ENCODE assay signal across 17 mouse cellular contexts in genomic region chr6:146939026-146939425, GRCm38 (mm10). TPM values are rescaled to one million over a fixed set of nuclear protein-coding genes. Genes with fewer than 3 reads are reported as not detected.
A peak's percentile ranks its signal among the peaks of the same experiment; 100 is the strongest.
DNase-seq lines count a peak whose midpoint lies in the region; ATAC-seq lines count a peak whose summit lies in the region.
"Had no signal": no experiment of that assay in that cellular context is flagged by ENCODE, and none has a peak within 500 bp of the region (broad histone marks: within the 10 kb centered on the region; RNA-seq: fewer than 3 reads in every experiment).

No protein-coding gene starts in this region.

- no peak overlapping the region for H3K4me2 ChIP-seq in kidney, embryonic 16.5 days (replicated peaks; ENCODE audit: low read depth, low read length)
- H3K4me2 ChIP-seq in embryonic facial prominence, embryonic 11.5 days (ENCODE audit: low read depth, low read length): no peak overlapping the region
- H3K4me2 ChIP-seq in intestine, embryonic 16.5 days (ENCODE audit: low read depth, low read length): no peak overlapping the region
- H3K4me2 ChIP-seq in stomach, embryonic 14.5 days (replicated peaks; ENCODE audit: low read depth, low read length): no peak overlapping the region
- H3K4me2 ChIP-seq in midbrain, embryonic 16.5 days (ENCODE audit: low read length): no peak overlapping the region
- H3K4me2 ChIP-seq: midbrain, embryonic 12.5 days had no signal

- DNase-seq in kidney, adult 11 months: peak; percentile 38
- DNase-seq in embryonic facial prominence, embryonic 11.5 days (ENCODE audit: low spot score): peak; percentile 22
- no peak for DNase-seq in neural tube, embryonic 10.5 days (ENCODE audit: extremely low spot score, low spot score)
- DNase-seq in heart, postnatal 10 days: no peak
- DNase-seq: cerebellum, adult 8-10 months; heart, postnatal 36 days; left cerebral cortex, postnatal 4 days; liver, postnatal 0 days; thymus, postnatal 25 days had no signal

- no peak overlapping the region for H3K27ac ChIP-seq in kidney, embryonic 16.5 days (ENCODE audit: low read length)
- no peak overlapping the region for H3K27ac ChIP-seq in embryonic facial prominence, embryonic 11.5 days (replicated peaks; ENCODE audit: low read depth, low read length)
- H3K27ac ChIP-seq in intestine, embryonic 16.5 days (ENCODE audit: low read length): no peak overlapping the region
- H3K27ac ChIP-seq in stomach, embryonic 14.5 days (ENCODE audit: low read length): no peak overlapping the region
- H3K27ac ChIP-seq in midbrain, embryonic 16.5 days (ENCODE audit: low read length): no peak overlapping the region
- H3K27ac ChIP-seq: midbrain, embryonic 12.5 days had no signal

- WGBS in kidney, embryonic 16.5 days: 80% methylated on average over 8 of the region's 8 CpGs
- 84% methylated on average over 8 of the region's 8 CpGs for WGBS in embryonic facial prominence, embryonic 11.5 days
- WGBS in intestine, embryonic 16.5 days: 71% methylated on average over 8 of the region's 8 CpGs
- 65% methylated on average over 8 of the region's 8 CpGs for WGBS in stomach, embryonic 14.5 days
- WGBS in midbrain, embryonic 16.5 days: 97% methylated on average over 8 of the region's 8 CpGs

- H3K4me3 ChIP-seq in kidney, embryonic 16.5 days (ENCODE audit: low read length): no peak overlapping the region
- H3K4me3 ChIP-seq in embryonic facial prominence, embryonic 11.5 days (ENCODE audit: low read depth, low read length): no peak overlapping the region
- H3K4me3 ChIP-seq in intestine, embryonic 16.5 days (ENCODE audit: low read length): no peak overlapping the region
- no peak overlapping the region for H3K4me3 ChIP-seq in stomach, embryonic 14.5 days (ENCODE audit: low read depth, low read length)
- H3K4me3 ChIP-seq in midbrain, embryonic 16.5 days (ENCODE audit: low read depth, low read length): no peak overlapping the region
- H3K4me3 ChIP-seq: midbrain, embryonic 12.5 days had no signal

- H3K4me1 ChIP-seq in kidney, embryonic 16.5 days (ENCODE audit: insufficient read depth, low read length): 0 out of 2 replicates have a peak, but pooled peaks cover 12% of the 10 kb centered on the region
- H3K4me1 ChIP-seq in embryonic facial prominence, embryonic 11.5 days (ENCODE audit: control insufficient read depth, insufficient read depth, low read length): no peaks in the 10 kb centered on the region
- peaks cover 6% of the 10 kb centered on the region for H3K4me1 ChIP-seq in intestine, embryonic 16.5 days (ENCODE audit: control insufficient read depth, insufficient read depth, low read length)
- H3K4me1 ChIP-seq in stomach, embryonic 14.5 days (ENCODE audit: control insufficient read depth, insufficient read depth, low read length): no peaks in the 10 kb centered on the region
- no peaks in the 10 kb centered on the region for H3K4me1 ChIP-seq in midbrain, embryonic 16.5 days (ENCODE audit: control insufficient read depth, insufficient read depth, low read length)
- H3K4me1 ChIP-seq: midbrain, embryonic 12.5 days had no signal

- peaks cover 10% of the 10 kb centered on the region; the same call in 1 of the 2 replicates for H3K36me3 ChIP-seq in kidney, embryonic 16.5 days (ENCODE audit: insufficient read depth, low read length)
- no peaks in the 10 kb centered on the region for H3K36me3 ChIP-seq in embryonic facial prominence, embryonic 11.5 days (replicated peaks; ENCODE audit: control insufficient read depth, insufficient read depth, low read depth, low read length)
- H3K36me3 ChIP-seq in intestine, embryonic 16.5 days (ENCODE audit: control insufficient read depth, insufficient read depth, low read length): no peaks in the 10 kb centered on the region; the same call in 1 of the 2 replicates
- H3K36me3 ChIP-seq in stomach, embryonic 14.5 days (ENCODE audit: control insufficient read depth, insufficient read depth, low read length): no peaks in the 10 kb centered on the region; the same call in 1 of the 2 replicates
- no peaks in the 10 kb centered on the region for H3K36me3 ChIP-seq in midbrain, embryonic 16.5 days (ENCODE audit: control insufficient read depth, insufficient read depth, low read length)
- H3K36me3 ChIP-seq: midbrain, embryonic 12.5 days had no signal

- no peak; the same call in 1 of the 2 replicates for ATAC-seq in kidney, embryonic 16.5 days (ENCODE audit: low FRiP score, low TSS enrichment)
- ATAC-seq in embryonic facial prominence, embryonic 11.5 days (replicated peaks; ENCODE audit: insufficient number of reproducible peaks, low FRiP score, low TSS enrichment, low read depth): no peak
- peak; percentile 69 for ATAC-seq in intestine, embryonic 16.5 days
- peak; percentile 82 for ATAC-seq in stomach, embryonic 14.5 days (ENCODE audit: insufficient number of reproducible peaks, insufficient read depth, low FRiP score, low read depth)
- ATAC-seq in midbrain, embryonic 16.5 days: no peak
- ATAC-seq: liver, postnatal 0 days had no signal

- no peak overlapping the region for H3K9ac ChIP-seq in kidney, embryonic 16.5 days (replicated peaks; ENCODE audit: low read length)
- no peak overlapping the region for H3K9ac ChIP-seq in embryonic facial prominence, embryonic 11.5 days (replicated peaks; ENCODE audit: low read length)
- no peak overlapping the region for H3K9ac ChIP-seq in intestine, embryonic 16.5 days (ENCODE audit: low read depth, low read length)
- H3K9ac ChIP-seq in stomach, embryonic 14.5 days (replicated peaks; ENCODE audit: low read depth, low read length): no peak overlapping the region
- no peak overlapping the region for H3K9ac ChIP-seq in midbrain, embryonic 16.5 days (ENCODE audit: low read depth, low read length)
- H3K9ac ChIP-seq: liver, postnatal 0 days; midbrain, embryonic 12.5 days had no signal

- no peaks in the 10 kb centered on the region for H3K27me3 ChIP-seq in kidney, embryonic 16.5 days (ENCODE audit: insufficient read depth, low read length)
- H3K27me3 ChIP-seq in embryonic facial prominence, embryonic 11.5 days (ENCODE audit: control insufficient read depth, insufficient read depth, low read length): no peaks in the 10 kb centered on the region
- H3K27me3 ChIP-seq in intestine, embryonic 16.5 days (replicated peaks; ENCODE audit: control insufficient read depth, insufficient read depth, low read length): no peaks in the 10 kb centered on the region
- no peaks in the 10 kb centered on the region for H3K27me3 ChIP-seq in stomach, embryonic 14.5 days (ENCODE audit: control insufficient read depth, insufficient read depth, low read length)
- H3K27me3 ChIP-seq in midbrain, embryonic 16.5 days (ENCODE audit: control insufficient read depth, insufficient read depth, low read depth, low read length): no peaks in the 10 kb centered on the region
- H3K27me3 ChIP-seq: midbrain, embryonic 12.5 days had no signal

- H3K9me3 ChIP-seq in kidney, embryonic 16.5 days (ENCODE audit: low read length): no peaks in the 10 kb centered on the region
- H3K9me3 ChIP-seq in embryonic facial prominence, embryonic 11.5 days (replicated peaks; ENCODE audit: control insufficient read depth, low read length): no peaks in the 10 kb centered on the region
- no peaks in the 10 kb centered on the region for H3K9me3 ChIP-seq in intestine, embryonic 16.5 days (ENCODE audit: control insufficient read depth, low read length)
- H3K9me3 ChIP-seq in stomach, embryonic 14.5 days (ENCODE audit: control insufficient read depth, low read depth, low read length): no peaks in the 10 kb centered on the region
- H3K9me3 ChIP-seq in midbrain, embryonic 16.5 days (replicated peaks; ENCODE audit: control insufficient read depth, low read length, poor library complexity, severe bottlenecking): no peaks in the 10 kb centered on the region
- H3K9me3 ChIP-seq: midbrain, embryonic 12.5 days had no signal

- intact Hi-C loops in heart, postnatal 10 days (cut with DNase I): no loop called here

RNA-seq across cellular contexts. Expression of gene 1700034J05Rik, which starts 15.2 kb away (rescaled TPM):
- 0.17 and 0.37 TPM in 2 replicates for polyA plus RNA-seq in kidney, embryonic 16.5 days (2015; fragmentation: Nextera tagmentation; extraction: Ambion mirVana)
- 0.07 TPM in 1 of 2 replicates, not detected in the other for polyA plus RNA-seq in embryonic facial prominence, embryonic 11.5 days (2014; fragmentation: Nextera tagmentation; extraction: Ambion mirVana)
- polyA plus RNA-seq in intestine, embryonic 16.5 days (2015; fragmentation: Nextera tagmentation; extraction: Ambion mirVana): 0.10 and 0.11 TPM in 2 replicates
- polyA plus RNA-seq in stomach, embryonic 14.5 days (2014; fragmentation: Nextera tagmentation; extraction: Ambion mirVana): 0.43 and 0.54 TPM in 2 replicates
- not detected for total RNA-seq in heart, postnatal 10 days (2021)
- 0.06 TPM in 1 of 2 replicates, not detected in the other for polyA plus RNA-seq in midbrain, embryonic 16.5 days (2015; fragmentation: Nextera tagmentation; extraction: Ambion mirVana)
- total RNA-seq: adrenal gland, adult 18-20 months; heart, adult 8-10 months; heart, postnatal 36 days; layer of hippocampus, adult 8-10 months; left cerebral cortex, postnatal 4 days had no signal

RNA-seq across cellular contexts. Expression of gene Ppfibp1, which starts 50.7 kb away (rescaled TPM):
- polyA plus RNA-seq in kidney, embryonic 16.5 days (2015; fragmentation: Nextera tagmentation; extraction: Ambion mirVana): 66.1 and 71.1 TPM in 2 replicates
- 43.7 and 45.7 TPM in 2 replicates for polyA plus RNA-seq in embryonic facial prominence, embryonic 11.5 days (2014; fragmentation: Nextera tagmentation; extraction: Ambion mirVana)
- 31.8 and 33.3 TPM in 2 replicates for polyA plus RNA-seq in intestine, embryonic 16.5 days (2015; fragmentation: Nextera tagmentation; extraction: Ambion mirVana)
- 41.9 and 52.1 TPM in 2 replicates for polyA plus RNA-seq in stomach, embryonic 14.5 days (2014; fragmentation: Nextera tagmentation; extraction: Ambion mirVana)
- total RNA-seq in heart, postnatal 10 days (2021): 100 to 1,000 TPM in 1 of 2 experiments, 10 to 100 TPM in 1; 78.5 to 106 TPM
- 19.6 and 22.1 TPM in 2 replicates for polyA plus RNA-seq in midbrain, embryonic 16.5 days (2015; fragmentation: Nextera tagmentation; extraction: Ambion mirVana)

Comparison
In these comparisons a context has a peak if more than half of its experiments do, and no peak if none do; other contexts are left out.
1. DNase-seq: peak in kidney, adult 11 months (single experiment) and embryonic facial prominence, embryonic 11.5 days (single experiment); none in neural tube, embryonic 10.5 days (single experiment) and heart, postnatal 10 days (0 of 2).
2. ATAC-seq: peak in intestine, embryonic 16.5 days (single experiment) and stomach, embryonic 14.5 days (single experiment); none in kidney, embryonic 16.5 days (single experiment), embryonic facial prominence, embryonic 11.5 days (single experiment) and midbrain, embryonic 16.5 days (single experiment).